Mouse (Mus musculus) mesoderm, embryonic 11.5 days (tissue): ENCODE measurements at regions not wholly inside any gene's neighbourhood (a gene's known extent, or its start where the extent isn't known, plus 50 kb on each side); places are given as distances from the start of the nearest gene placed in this dataset.

ENCODE experiments used
- DNase-seq: peaks from one replicate; pipeline ENCODE4 v3.0.0-alpha.2; 2012; ENCODE audit warnings: low read depth, low spot score

DNA sequence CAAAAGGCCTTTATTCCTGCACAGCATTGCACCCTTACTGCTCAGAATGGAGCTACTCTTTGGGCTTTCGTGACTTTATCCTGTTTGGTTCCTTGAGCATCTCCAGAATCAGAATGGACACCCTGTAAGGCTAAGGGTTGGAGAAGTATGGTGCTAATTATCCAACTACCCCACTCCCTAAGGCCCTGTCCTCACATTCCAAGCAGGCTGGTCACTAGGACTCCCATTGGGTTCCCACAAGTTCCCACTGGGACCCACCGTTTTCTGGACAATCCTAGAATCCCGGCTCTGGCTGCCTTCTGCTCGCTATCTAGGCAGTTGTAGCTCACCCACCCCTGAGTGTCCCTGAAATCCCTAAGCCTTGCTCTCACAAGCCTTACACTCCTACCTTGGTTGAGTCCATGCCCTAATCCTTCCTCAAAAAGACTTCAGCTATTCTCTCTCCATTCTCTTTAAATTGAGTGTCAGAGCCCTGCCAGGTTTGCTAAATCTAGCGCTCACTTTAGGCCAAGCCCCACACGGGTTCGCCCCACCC, 146.1 kb downstream of the Efcab1 start:
- DNase-seq = no peak

GRCm38 (mm10) chr16:15052924-15053793, 146.8 kb downstream of the Efcab1 start:
- peak; percentile 92 for DNase-seq

- peak; percentile 67 for DNase-seq
Measured at GRCm38 (mm10) chr16:15053840-15054239, 147.4 kb downstream of the Efcab1 start.

DNA sequence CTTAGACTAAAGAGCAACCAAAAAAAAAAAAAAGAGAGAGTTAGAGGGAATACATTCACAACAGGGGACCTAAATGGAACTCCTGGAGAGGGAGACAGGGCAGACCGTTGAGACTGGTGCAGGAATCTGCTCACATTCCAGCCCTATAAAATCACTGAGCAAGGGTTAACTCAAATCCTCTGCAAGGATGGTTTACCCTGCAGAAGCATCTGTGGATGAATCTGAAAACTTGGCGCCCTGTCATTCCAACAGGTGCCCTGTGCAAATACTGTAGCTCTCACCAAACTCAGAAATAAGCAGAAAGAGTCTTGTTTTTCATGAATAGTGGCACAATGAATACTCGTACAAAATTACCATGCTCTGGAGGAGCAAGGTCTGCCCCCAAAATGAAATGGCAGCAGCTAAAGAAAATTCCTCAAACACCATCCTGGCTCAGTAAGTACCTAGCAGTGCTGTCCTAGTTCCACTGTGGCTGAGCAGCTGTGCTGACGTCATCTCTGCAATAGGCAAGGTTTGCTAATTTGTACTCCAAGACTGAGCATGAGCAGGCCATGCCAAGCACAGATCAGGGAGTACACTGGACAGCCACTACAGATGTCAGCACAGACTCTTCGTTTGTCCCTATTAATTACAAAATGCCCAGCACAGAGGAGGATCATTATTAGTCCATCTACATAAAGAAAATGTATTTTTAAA, 148.0 kb downstream of the Efcab1 start:
- peak; percentile 25 for DNase-seq

DNA sequence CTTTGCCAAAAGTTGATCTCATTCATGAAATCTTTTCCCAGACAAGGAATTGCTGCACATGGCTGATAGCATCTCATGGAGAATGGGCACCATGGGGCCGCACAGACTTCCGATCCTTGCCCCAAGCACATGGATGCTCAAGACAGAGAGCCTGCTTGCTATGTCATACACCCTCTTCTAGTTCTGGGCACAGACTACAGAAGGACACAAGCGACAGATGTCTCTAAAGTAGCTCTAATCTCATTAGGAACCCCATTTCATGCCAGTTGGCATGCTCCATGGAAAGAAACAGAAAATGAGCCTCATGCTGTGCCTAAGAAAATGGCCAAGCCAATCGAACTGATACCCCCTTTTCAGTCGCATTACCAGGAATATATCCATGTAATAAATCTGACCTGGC, 149.3 kb downstream of the Efcab1 start:
- DNase-seq = no peak

- DNase-seq = no peak
Measured at GRCm38 (mm10) chr16:15070485-15070960, 164.1 kb downstream of the Efcab1 start.

GRCm38 (mm10) chr16:15074407-15074806, 168.0 kb downstream of the Efcab1 start:
- DNase-seq = no peak

DNA sequence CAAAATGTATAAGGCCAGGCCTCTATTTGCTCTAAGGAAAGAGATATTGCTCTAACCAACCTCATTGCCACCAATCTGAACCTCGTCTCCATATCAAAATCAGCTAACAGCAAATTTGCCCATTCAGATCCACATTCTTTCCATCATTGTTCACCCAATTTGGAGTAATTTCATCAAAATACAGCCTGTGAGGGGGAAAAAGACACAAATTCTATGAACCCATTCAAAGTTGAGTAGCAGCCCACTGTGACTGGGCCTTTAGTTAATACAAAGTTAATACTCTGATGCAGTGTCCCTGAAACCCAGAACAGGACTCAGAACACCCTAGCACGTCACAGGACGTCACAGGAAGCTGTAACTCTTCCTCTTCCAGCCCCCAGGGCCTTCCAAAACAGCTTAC, 177.3 kb downstream of the Efcab1 start:
- DNase-seq = no peak

- DNase-seq = peak; percentile 4
Measured at GRCm38 (mm10) chr16:15084147-15084752, 177.8 kb downstream of the Efcab1 start.

DNA sequence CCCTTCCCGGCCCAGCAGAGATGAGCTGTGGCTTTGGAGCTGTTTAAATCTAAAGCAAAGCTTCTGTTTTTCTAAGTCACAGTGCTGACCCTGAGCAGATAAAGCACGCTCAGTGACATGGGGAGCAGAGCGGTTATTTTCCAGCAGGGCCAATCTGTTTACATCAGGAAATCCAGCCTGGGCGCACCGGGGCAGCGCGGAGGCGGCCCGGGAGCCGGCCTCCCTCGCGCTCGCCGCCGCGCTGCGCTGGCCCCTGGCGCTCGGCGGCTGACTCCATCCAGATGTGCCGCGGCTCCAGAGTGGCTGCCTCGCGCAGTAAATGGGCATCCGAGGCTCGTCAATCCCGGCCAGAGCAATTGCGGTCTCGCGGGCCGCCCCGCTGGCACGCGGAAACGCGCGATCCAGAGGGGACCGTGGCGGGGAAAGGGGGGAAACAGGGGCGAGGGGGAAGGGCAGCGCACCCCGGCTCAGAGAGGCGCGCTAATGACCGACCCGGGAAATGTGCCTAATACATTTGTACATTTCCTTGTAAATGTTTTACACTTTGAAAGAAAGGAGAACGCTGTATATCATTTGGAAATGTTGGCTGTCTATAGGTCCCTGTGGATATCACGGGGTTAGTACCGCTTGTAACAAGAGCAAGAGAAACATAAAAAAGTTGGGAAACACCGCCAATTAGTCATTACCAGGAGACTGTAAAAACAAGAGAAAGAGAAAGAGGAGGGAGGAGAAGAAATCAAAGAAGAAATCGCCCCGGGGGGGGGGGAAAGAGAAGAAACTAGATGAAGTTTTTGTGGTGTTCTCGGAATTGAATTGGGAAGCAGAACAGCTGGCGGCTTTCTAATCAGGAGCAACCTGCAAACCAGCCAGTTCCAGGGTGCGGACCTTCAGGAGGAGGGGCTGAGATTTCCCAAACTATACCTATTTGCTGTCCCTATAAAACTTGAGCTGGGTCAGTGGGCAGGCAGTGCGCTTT, 178.6 kb downstream of the Efcab1 start:
- peak; percentile 69 for DNase-seq

DNA sequence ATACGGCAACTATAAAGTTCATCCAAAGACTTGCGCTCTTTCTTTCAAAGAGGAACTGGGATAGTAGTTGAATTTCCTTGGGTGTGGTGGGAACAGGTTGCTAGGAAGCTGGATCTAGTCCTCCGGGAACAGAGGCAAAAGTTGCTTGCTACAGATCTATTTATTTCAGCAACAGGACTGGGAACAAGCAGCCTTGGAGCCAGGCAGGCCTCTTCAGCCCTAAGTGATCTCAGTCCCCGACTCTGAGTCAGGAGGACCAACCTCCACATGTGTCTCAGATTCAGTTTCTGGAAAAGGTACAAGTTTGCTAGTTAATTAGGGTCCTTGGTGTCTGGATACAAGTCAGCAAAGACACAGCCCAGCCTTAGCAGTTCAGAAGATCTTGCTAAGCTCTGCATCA, 180.2 kb downstream of the Efcab1 start:
- DNase-seq = no peak

DNA sequence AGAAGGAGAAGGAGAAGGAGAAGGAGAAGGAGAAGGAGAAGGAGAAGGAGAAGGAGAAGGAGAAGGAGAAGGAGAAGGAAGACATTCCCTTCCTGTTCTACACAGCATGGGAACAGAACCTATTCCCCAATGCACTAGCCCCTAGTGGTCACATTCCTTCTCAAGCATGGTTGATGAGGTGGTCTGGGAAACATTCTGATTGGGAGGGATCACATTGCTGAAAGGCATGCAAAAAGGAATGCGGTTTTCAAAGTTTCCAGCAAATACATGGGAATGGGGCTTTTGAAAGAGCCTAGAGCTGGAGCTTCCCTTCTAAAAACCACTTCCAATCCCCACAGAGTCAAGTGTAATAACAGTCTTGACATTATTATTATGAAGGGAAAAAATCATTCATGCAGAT, 197.5 kb downstream of the Efcab1 start:
- no peak for DNase-seq

- no peak for DNase-seq
Measured at GRCm38 (mm10) chr16:15107234-15107633, 200.8 kb downstream of the Efcab1 start.

DNA sequence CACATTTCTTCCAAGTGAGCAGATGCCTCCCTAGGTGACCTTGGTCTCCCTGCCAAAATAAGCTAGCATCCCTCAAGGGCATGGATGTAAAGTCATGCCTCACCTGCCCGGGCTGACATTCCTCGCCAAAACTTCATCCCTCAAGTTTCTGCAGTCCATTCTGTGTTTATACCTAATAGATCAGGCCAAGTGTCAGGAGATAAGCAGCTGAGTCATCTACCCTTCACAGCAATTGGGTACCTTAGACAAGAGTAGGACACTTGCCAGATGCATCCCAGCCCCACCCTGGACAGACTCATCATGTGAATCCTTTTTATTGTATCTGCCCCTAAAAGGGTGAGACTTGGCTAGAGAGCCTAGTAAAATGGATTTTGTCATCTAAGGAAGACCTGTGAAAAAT, 204.1 kb upstream of the Gm21897 start:
- no peak for DNase-seq

GRCm38 (mm10) chr16:15113989-15114556, 203.2 kb upstream of the Gm21897 start:
- DNase-seq = peak; percentile 18

DNA sequence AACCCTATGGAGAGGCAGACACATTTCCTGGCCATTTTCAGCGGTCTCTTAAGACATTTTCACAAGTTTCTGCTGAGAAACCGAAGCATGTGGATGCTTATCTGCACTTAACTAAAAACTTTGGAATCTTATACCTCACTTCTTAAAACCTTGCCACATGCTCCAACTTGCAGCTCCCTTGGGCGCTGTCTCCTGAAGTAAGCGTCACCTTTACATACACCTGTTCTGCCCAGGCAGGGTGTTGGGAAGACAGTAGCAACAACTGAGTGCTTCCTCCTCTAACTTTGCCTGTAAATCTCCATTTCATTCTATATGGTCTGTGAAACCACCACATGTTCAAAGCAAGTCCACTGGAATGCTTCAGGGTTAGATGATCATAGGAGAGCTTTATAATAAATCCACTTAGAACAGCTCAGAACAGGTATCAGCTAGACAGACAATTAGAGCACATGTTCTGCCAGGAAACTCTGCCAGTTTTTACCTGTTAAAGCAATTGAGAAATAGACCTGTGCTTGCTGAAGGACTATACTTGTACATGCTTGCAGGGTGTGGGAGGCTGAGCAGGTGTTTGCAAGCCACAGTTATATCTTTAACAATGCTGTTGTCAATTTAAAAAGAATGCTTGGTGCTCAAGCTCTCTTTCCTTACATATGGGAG, 202.6 kb upstream of the Gm21897 start:
- DNase-seq = no peak

DNA sequence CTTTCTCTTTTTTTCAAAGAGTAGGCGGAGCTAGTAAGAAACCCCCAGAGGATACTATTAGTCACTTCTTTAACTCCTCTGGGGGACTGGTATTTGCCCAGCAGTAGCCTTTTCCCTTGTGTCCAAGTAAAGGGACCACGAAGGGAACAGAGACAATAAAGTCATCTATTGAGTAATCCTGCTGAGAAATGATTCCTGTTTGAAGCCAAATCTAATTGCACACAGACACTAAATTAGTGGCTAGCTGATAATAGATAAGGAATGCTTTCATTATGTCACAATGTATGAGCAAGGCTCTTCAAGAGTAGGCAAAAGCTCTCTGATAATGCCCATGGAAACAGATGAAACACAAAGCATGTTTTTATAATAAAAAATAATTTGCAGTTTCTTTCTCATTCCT, 201.9 kb upstream of the Gm21897 start:
- DNase-seq = no peak

DNA sequence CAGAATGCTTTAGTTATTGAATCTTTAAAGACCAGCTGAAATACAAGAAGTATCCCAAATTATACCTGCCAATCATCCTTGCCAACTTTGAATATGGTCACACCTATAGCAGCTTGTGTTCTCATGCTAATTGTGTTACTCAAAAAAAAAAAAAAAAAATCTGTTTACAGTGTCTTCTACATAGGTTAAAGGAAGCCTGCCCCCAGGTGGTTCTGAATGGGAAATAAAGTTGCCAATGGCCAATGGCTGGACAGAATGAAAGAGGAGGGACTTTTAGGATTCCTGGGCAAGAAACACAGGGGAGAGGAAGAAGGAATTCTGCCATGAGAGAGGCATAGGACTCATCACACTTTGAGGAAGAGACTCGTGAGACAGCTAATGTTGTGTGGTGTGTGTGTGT, 197.5 kb upstream of the Gm21897 start:
- DNase-seq = peak; percentile 13

DNA sequence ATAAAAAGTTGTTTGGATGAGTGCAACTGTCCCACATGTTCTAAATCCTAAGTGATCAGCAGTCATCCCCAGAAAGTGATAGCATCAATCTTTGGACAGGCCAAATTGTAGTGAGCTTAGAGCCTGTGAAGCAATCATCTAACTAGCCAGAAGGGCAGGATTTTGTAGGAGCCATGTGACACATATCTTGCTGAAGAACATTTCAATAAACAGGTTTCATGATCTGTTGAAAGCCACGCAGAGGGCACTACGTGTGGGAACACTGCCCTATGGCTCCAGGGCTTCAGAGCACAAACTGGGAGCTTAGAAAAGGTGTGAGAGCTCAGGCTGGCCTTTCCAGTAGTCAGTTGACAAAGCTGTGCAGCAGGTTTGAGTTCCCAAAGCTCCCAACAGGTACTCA, 188.3 kb upstream of the Gm21897 start:
- no peak for DNase-seq

GRCm38 (mm10) chr16:15129806-15130205, 187.5 kb upstream of the Gm21897 start:
- no peak for DNase-seq
